Mouse (Mus musculus): ENCODE measurements around the gene Bcan.

- no peak for TF ChIP-seq EP300 (IDR thresholded peaks at IDR 0.05)
- TF ChIP-seq CTCF (IDR thresholded peaks at IDR 0.05) = no peak
Observed at GRCm38 (mm10) chr3:88026823-88027222, 26.8 kb upstream of the Bcan start.
